Mouse (Mus musculus) cerebellum, adult 2 months (tissue): ENCODE measurements at regions not wholly inside any gene's neighbourhood (a gene's known extent, or its start where the extent isn't known, plus 50 kb on each side); places are given as distances from the start of the nearest gene placed in this dataset.

Source experiments
- DNase-seq, 2 experiments: peaks; one replicate each; pipeline ENCODE4 v3.0.0; 2021
- H3K27ac ChIP-seq: fragments of 200-500 bp; 2 replicates; pipeline ENCODE4 v1.5.1; 2012; ENCODE audit warnings: low read length, control low read depth, inconsistent platforms; ENCODE audit not compliant: insufficient read depth
- H3K27me3 ChIP-seq: fragments of 200-500 bp; 2 replicates; pipeline ENCODE4 v1.6.1; 2012; ENCODE audit warnings: inconsistent platforms, mild to moderate bottlenecking, low read length, moderate library complexity; ENCODE audit not compliant: control insufficient read depth, insufficient read depth
- H3K4me1 ChIP-seq: fragments of 200-500 bp; 2 replicates; pipeline ENCODE4 v1.6.1; 2011; ENCODE audit warnings: low read length; ENCODE audit not compliant: control insufficient read depth, insufficient read depth
- H3K4me3 ChIP-seq: fragments of 200-500 bp; replicated peaks from 2 replicates; pipeline ENCODE3; 2011; ENCODE audit warnings: mild to moderate bottlenecking, low read depth, low read length, control low read depth; ENCODE audit not compliant: insufficient read depth
- CTCF ChIP-seq: fragments of 200-500 bp; IDR thresholded peaks from 2 replicates; pipeline ENCODE4 v1.5.1; 2011; ENCODE audit warnings: low read depth, mild to moderate bottlenecking, control low read depth, low read length, moderate library complexity, borderline replicate concordance; ENCODE audit not compliant: insufficient read depth
- POLR2A ChIP-seq: fragments of 200-500 bp; IDR thresholded peaks from 2 replicates; pipeline ENCODE4 v1.6.1; 2011; ENCODE audit warnings: low read length, control low read depth, borderline replicate concordance; ENCODE audit not compliant: insufficient read depth
- WGBS: fragments of 180-500 bp; shearing (Covaris S2); methylation state at CpG from one replicate; pipeline ENCODE4 v1.1.7; 2018; 5-methylcytosine and 5-hydroxymethylcytosine counted together

DNA sequence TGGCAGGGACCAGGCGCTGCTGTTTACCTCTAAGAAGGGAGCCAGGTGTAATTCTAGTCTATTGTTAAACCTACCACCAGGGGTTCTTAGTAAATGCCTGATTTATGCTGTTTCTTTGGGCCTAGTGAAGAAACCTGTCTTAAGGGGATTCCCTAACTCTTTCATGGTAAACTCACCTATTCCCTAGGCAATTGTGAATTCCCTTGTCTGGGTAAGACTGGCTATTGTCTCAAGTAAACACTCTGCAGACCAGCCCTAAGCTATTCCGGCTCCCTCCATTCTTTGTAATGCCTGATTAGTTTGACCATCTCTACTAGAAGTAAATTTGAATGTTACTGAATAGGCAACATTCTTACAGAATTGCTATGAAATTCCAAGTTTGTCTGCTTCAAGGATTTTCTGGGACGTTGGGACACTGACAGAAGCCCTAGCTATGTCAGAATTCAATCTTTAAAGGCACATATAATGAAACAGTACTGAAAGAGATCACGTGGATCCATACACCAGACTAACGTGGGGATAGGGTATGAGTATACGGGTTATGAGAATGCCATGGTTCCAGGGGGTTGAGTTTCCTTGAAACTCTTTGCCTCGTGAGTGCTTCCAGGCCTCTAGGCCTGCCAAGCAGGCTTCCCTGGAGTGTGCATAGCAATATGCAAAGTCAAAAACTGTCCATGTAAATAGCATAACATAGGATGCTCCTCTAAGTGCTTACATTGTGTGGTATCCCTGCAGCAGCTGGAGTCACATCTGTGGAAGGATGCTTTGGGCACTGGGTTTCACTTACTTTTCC lies 734.7 kb upstream of the Nrsn1 start:
- H3K4me1 ChIP-seq, result no peaks in the 10 kb centered on the region
- H3K27ac ChIP-seq, result no peak overlapping the region
- no peak for DNase-seq
- 85% methylated on average over 7 of the region's 7 CpGs for WGBS
- TF ChIP-seq CTCF, result no peak
- no peak for TF ChIP-seq POLR2A
- no peaks in the 10 kb centered on the region for H3K27me3 ChIP-seq
- no peak overlapping the region for H3K4me3 ChIP-seq

DNA sequence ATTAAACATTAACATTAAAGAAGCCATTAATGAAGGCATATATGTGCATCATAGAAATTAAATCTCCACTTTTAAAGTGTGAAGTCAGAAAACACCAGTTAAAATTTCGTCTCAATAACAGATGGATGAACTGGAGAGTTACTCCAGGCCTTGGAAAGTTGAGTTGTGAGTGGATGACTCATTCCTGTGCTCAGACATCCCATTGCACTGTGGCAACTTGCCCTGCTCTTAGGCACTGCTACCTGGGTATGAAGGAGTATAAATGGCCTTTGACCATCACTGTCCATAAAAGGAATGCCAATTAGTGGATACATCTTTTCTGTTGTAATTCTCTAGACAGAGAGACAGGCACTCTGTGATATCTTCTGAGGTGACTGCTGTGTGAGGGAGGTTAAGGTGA lies 723.2 kb upstream of the Nrsn1 start:
- Histone ChIP-seq H3K27ac (no peak overlapping the region), H3K4me1 (no peaks in the 10 kb centered on the region), H3K27me3 (no peaks in the 10 kb centered on the region), H3K4me3 (no peak overlapping the region)
- WGBS, result 77% methylated on average over 1 of the region's 1 CpGs
- TF ChIP-seq CTCF (no peak), POLR2A (no peak)
- DNase-seq, result no peak

GRCm38 (mm10) chr13:25989067-25989756 lies 718.9 kb upstream of the Nrsn1 start:
- no peaks in the 10 kb centered on the region for H3K4me1 ChIP-seq
- H3K27me3 ChIP-seq, result no peaks in the 10 kb centered on the region
- TF ChIP-seq CTCF (no peak), POLR2A (no peak)
- DNase-seq, result no peak
- H3K4me3 ChIP-seq, result no peak overlapping the region
- no peak overlapping the region for H3K27ac ChIP-seq
- 59% methylated on average over 5 of the region's 5 CpGs for WGBS

- no peak overlapping the region for H3K4me3 ChIP-seq
- H3K4me1 ChIP-seq, result no peaks in the 10 kb centered on the region
- H3K27ac ChIP-seq, result no peak overlapping the region
- TF ChIP-seq CTCF, result no peak
- TF ChIP-seq POLR2A, result no peak
- DNase-seq, result no peak
- WGBS, result 92% methylated on average over 1 of the region's 1 CpGs
- H3K27me3 ChIP-seq, result no peaks in the 10 kb centered on the region
Measured at GRCm38 (mm10) chr13:25984535-25984934, 714.2 kb upstream of the Nrsn1 start.

GRCm38 (mm10) chr13:25983659-25984058 lies 713.4 kb upstream of the Nrsn1 start:
- no peak overlapping the region for H3K4me3 ChIP-seq
- 88% methylated on average over 1 of the region's 1 CpGs for WGBS

DNA sequence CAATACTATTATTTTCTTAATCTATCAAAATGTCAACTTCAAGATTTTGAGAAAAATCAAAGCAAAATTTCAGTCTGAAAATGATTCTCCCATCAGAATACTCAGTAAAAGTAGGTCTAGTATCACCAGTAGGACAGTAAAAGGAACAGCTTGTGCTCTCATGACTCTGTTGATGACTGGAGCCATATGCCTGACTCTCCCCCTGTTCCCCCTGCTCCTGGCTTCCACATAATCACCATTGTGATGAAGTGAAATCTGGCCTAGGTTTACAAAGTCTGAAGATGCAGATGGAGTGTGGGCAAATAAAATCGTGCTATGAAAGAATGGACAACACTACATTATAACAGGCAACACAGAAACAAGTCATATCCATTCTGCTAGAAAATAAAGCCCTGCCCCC lies 708.3 kb upstream of the Nrsn1 start:
- Histone ChIP-seq H3K27ac (no peak overlapping the region), H3K4me1 (no peaks in the 10 kb centered on the region), H3K4me3 (no peak overlapping the region), H3K27me3 (no peaks in the 10 kb centered on the region)
- WGBS, result 12% methylated on average over 1 of the region's 1 CpGs
- TF ChIP-seq CTCF (no peak), POLR2A (no peak)
- DNase-seq, result no peak

More at GRCm38 (mm10) chr13:25983659-25984058, 713.4 kb upstream of the Nrsn1 start:
- no peaks in the 10 kb centered on the region for H3K27me3 ChIP-seq
- DNase-seq, result no peak
- no peak overlapping the region for H3K27ac ChIP-seq
- TF ChIP-seq CTCF (no peak), POLR2A (no peak)
- H3K4me1 ChIP-seq, result no peaks in the 10 kb centered on the region

DNA sequence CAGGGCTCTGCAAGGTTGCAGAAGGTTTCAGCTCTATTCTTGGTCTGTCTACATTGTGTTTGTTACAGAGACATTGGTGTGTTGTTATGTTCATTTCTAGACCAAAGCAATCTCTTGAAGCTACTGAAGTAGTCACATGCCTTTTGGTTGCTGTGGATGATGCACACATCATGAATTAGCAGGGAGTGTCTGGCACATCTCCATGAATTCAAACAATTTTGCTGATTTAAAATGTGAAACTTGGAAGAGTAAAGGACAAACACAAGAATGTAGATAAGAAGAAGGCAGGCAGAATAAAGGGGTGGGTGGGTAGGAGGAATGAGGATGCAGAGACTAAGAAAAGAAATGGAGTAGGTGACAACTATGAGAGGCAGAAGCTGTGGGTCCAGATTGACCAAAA lies 688.3 kb upstream of the Nrsn1 start:
- DNase-seq, result no peak
- H3K27ac ChIP-seq, result no peak overlapping the region

GRCm38 (mm10) chr13:25958153-25958466 lies 687.8 kb upstream of the Nrsn1 start:
- H3K27me3 ChIP-seq, result no peaks in the 10 kb centered on the region
- DNase-seq, result no peak
- 76% methylated on average over 4 of the region's 4 CpGs for WGBS
- H3K4me1 ChIP-seq, result no peaks in the 10 kb centered on the region; the same call in 1 of the 2 replicates
- TF ChIP-seq POLR2A, result no peak
- no peak for TF ChIP-seq CTCF
- no peak overlapping the region for H3K4me3 ChIP-seq
- H3K27ac ChIP-seq, result no peak overlapping the region

More for the DNA sequence above, 688.3 kb upstream of the Nrsn1 start:
- no peak for TF ChIP-seq CTCF
- no peak for TF ChIP-seq POLR2A
- no peak overlapping the region for H3K4me3 ChIP-seq
- no peaks in the 10 kb centered on the region; the same call in 1 of the 2 replicates for H3K4me1 ChIP-seq
- H3K27me3 ChIP-seq, result no peaks in the 10 kb centered on the region
